Mouse (Mus musculus): ENCODE data around the gene Mup14. TPM values are rescaled to one million over a fixed set of nuclear protein-coding genes. Genes with fewer than 3 reads are reported as not detected.
"Not testable (repeated sequence)": the region's sequence is repeated elsewhere in the genome, so short reads cannot be mapped to it uniquely, and the experiment has no call there.

Mup14 gene
- not detected in 2 replicates for polyA plus RNA-seq (2012; ENCODE audit: insufficient read depth, insufficient read length, missing spikeins)

GRCm38 (mm10) chr4:61303900-61304299 lies at the start of gene Mup14:
Gene Mup14 (minus strand): TSS chr4:61304000.
- not testable (repeated sequence) for H3K27ac ChIP-seq (ENCODE audit: insufficient read depth, low read depth, low read length); H3K4me1 ChIP-seq (ENCODE audit: control insufficient read depth, insufficient read depth, low read length); H3K4me3 ChIP-seq (ENCODE audit: insufficient read depth, low read length)

GRCm38 (mm10) chr4:61338108-61338507 lies 34.3 kb upstream of the Mup14 start:
- not testable (repeated sequence) for H3K4me1 ChIP-seq (ENCODE audit: control insufficient read depth, insufficient read depth, low read length); H3K4me3 ChIP-seq (ENCODE audit: insufficient read depth, low read length); H3K27ac ChIP-seq (ENCODE audit: insufficient read depth, low read depth, low read length)

Other genes starting within 250 kb of the Mup14 start
- gene Mup13, start 75.7 kb downstream of the Mup14 start, polyA plus RNA-seq (2012; ENCODE audit: insufficient read depth, insufficient read length, missing spikeins) = not detected in 2 replicates
- not detected in 2 replicates for gene Mup15, start 135.7 kb upstream of the Mup14 start, polyA plus RNA-seq (2012; ENCODE audit: insufficient read depth, insufficient read length, missing spikeins)
- not detected in 2 replicates for gene Mup16, start 215.5 kb upstream of the Mup14 start, polyA plus RNA-seq (2012; ENCODE audit: insufficient read depth, insufficient read length, missing spikeins)